Mouse (Mus musculus): ENCODE data around the gene Fus. TPM values are rescaled to one million over a fixed set of nuclear protein-coding genes. Genes with fewer than 3 reads are reported as not detected.

The Fus gene
- polyA plus RNA-seq, 1 experiment from 2014 or later, result 40.6 TPM

DNA sequence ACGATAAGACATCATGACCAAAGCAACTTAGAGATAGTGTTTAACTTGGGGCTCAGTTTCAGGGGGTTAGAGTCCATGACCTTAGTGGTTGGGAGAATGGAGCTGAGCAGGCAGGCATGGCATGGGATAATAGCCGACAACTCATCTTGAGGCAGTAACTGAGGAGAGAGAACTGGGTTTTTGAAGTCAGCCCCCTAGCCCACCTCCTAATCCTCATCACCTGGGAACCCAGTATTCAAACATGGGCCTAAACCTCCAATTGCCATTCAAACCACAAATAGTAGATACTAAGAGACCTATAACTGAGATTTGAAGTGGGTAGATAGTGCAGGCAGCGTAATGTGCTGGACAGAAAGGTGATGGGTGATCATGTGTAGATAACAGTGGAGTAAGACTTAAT lies 13.3 kb downstream of the Fus start:
- Histone ChIP-seq H3K4me2 (ENCODE audit: low read length) (no peak overlapping the region), H3K4me1 (ENCODE audit: control insufficient read depth in 2 of 2, insufficient read depth in 2 of 2, low read length in 2 of 2) (no peaks in the 10 kb centered on the region), H3K9ac (ENCODE audit: low read length) (no peak overlapping the region), H3K27me3 (ENCODE audit: control insufficient read depth, insufficient read depth, low read length) (no peaks in the 10 kb centered on the region), H3K4me3 (ENCODE audit: control insufficient read depth in 1 of 2, insufficient read depth in 1 of 2, low read depth in 1 of 2, low read length in 2 of 2) (no peak overlapping the region), H3K36me3 (ENCODE audit: control insufficient read depth, insufficient read depth, low read length) (peaks cover 100% of the 10 kb centered on the region), H3K27ac (replicated peaks in 1 of 2; ENCODE audit: control insufficient read depth in 1 of 2, insufficient read depth in 1 of 2, low read depth in 2 of 2, low read length in 2 of 2) (no peak overlapping the region), H3K9me3 (ENCODE audit: control insufficient read depth, low read length) (no peaks in the 10 kb centered on the region)
- no peak for ATAC-seq (ENCODE audit: insufficient number of reproducible peaks, insufficient read depth, low FRiP score, low read depth)
- WGBS, result 87% methylated on average over 3 of the region's 3 CpGs

DNA sequence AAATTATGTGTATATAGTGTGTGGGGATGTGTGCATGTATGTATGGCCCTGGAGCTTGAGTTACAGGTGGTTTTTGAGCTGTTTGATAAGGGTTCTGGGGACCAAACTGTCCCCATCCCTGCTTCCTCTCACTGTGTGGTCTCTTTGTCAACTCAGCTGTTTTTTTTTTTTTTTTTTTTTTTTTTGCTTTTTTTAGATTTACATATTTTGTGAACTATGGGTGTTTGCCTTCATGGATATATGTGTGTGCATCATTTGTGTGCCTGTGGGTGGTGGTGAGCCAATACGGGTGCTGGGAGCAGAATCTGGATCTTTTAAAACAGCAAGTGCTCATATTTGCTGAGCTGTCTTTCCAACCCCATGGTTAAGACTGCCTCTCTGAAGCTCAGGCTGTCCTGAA lies 21.6 kb downstream of the Fus start:
- Histone ChIP-seq H3K4me3 (ENCODE audit: control insufficient read depth in 1 of 2, insufficient read depth in 1 of 2, low read depth in 1 of 2, low read length in 2 of 2) (no peak overlapping the region), H3K9me3 (ENCODE audit: control insufficient read depth, low read length) (no peaks in the 10 kb centered on the region), H3K27me3 (ENCODE audit: control insufficient read depth, insufficient read depth, low read length) (no peaks in the 10 kb centered on the region), H3K4me1 (ENCODE audit: control insufficient read depth in 2 of 2, insufficient read depth in 2 of 2, low read length in 2 of 2) (peaks cover 0 to 10% of the 10 kb centered on the region in 2 experiments; a peak in 2 of 4 replicates), H3K9ac (ENCODE audit: low read length) (no peak overlapping the region), H3K27ac (replicated peaks in 1 of 2; ENCODE audit: control insufficient read depth in 1 of 2, insufficient read depth in 1 of 2, low read depth in 2 of 2, low read length in 2 of 2) (no peak overlapping the region), H3K36me3 (ENCODE audit: control insufficient read depth, insufficient read depth, low read length) (peaks cover 77% of the 10 kb centered on the region), H3K4me2 (ENCODE audit: low read length) (no peak overlapping the region)
- no peak for ATAC-seq (ENCODE audit: insufficient number of reproducible peaks, insufficient read depth, low FRiP score, low read depth)
- WGBS, result 88% methylated on average over 1 of the region's 1 CpGs

DNA sequence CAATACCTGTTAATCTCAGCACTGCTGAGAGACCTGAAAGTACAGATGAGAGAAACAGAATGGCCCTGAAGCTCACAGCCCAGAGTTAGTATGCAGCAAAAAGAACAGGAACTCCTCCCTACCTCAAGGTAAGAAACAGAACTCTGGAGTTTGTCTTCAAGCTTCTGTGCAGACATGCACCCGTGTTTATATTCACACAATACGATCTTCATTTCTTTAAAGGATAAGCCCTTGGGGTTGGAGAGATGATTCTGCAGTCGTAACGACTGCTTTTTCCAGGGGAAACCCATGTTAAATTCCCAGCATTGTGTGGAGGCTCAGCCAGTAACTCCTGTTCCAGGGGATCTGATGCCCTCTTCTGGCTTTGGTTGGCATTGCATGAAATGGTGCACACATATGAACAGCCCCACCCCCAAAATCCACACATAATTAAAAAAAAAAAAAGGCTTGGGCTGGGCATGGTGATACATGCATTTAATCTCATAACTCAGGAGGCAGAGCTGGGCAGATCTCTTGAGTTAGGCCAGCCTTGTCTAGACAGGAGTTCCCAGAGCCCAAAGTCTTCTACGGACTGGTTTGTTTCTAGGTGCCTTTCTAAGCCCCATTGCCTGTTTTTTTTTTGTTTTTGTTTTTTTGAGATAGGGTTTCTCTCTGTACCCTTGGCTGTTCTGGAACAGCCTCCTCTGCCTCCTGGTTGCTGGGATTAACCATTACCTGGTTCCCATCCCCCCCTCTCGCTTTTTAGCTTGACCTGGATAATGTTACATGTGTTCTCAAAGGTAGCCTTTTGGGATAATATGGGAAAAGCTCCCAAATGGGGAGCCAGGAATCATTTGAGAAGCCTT lies 24.6 kb downstream of the Fus start:
- Histone ChIP-seq H3K9me3 (ENCODE audit: control insufficient read depth, low read length) (no peaks in the 10 kb centered on the region), H3K36me3 (ENCODE audit: control insufficient read depth, insufficient read depth, low read length) (peaks cover 47% of the 10 kb centered on the region), H3K27me3 (ENCODE audit: control insufficient read depth, insufficient read depth, low read length) (no peaks in the 10 kb centered on the region), H3K4me1 (ENCODE audit: control insufficient read depth in 2 of 2, insufficient read depth in 2 of 2, low read length in 2 of 2) (peaks cover 0 to 10% of the 10 kb centered on the region in 2 experiments; a peak in 2 of 4 replicates), H3K9ac (ENCODE audit: low read length) (no peak overlapping the region), H3K4me3 (ENCODE audit: control insufficient read depth in 1 of 2, insufficient read depth in 1 of 2, low read depth in 1 of 2, low read length in 2 of 2) (no peak overlapping the region), H3K4me2 (ENCODE audit: low read length) (no peak overlapping the region), H3K27ac (replicated peaks in 1 of 2; ENCODE audit: control insufficient read depth in 1 of 2, insufficient read depth in 1 of 2, low read depth in 2 of 2, low read length in 2 of 2) (no peak overlapping the region)
- no peak for ATAC-seq (ENCODE audit: insufficient number of reproducible peaks, insufficient read depth, low FRiP score, low read depth)
- WGBS, result 53% methylated on average over 6 of the region's 6 CpGs

DNA sequence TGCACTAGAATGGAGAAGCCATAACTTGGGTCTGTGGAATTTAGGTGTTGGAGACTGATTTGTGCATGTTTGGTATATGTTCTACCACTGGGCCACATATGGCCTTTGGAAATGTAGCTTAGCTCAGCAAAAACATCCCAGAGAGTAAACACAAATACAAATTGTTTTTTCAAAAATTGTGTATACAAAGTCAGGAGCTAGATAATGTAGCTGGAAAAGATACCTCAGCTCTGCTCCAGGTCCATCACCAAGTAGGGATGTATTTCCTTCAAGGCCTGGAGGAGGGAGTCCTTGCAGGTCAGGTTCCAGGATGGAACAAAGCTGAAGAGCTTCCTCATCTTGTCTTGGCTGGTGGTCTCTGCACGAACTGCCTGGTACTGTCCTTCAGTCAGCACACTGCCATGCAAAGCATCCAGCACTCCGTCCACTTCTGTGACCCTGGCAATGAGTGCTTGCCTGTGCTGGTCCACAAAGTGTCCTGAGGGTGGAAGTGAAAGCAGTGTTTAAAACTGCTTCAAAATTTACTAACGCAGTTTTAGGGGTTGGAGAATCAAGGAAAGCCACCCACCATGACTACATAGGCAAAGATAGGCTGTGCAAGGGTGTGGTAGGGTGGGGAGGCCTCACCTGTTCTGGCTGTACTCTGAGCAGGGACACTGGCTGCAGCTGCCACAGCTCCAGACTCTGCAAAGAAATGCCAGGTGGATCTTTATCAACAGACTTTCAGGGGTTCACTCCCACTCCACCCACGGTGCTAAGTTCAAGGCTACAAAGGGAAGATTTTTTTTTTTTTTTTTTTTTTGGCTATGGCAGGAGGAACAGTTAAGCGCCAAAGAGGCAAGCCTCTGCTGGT lies 25.5 kb downstream of the Fus start:
- WGBS, result 36% methylated on average over 5 of the region's 5 CpGs
- ATAC-seq (ENCODE audit: insufficient number of reproducible peaks, insufficient read depth, low FRiP score, low read depth), result 0 out of 2 replicates have a peak, but pooled peaks have one; percentile 34
- Histone ChIP-seq H3K4me3 (ENCODE audit: control insufficient read depth in 1 of 2, insufficient read depth in 1 of 2, low read depth in 1 of 2, low read length in 2 of 2) (peak overlapping the region; percentile 39 to 40), H3K36me3 (ENCODE audit: control insufficient read depth, insufficient read depth, low read length) (peaks cover 39% of the 10 kb centered on the region), H3K4me1 (ENCODE audit: control insufficient read depth in 2 of 2, insufficient read depth in 2 of 2, low read length in 2 of 2) (peaks cover 0 to 10% of the 10 kb centered on the region in 2 experiments; a peak in 2 of 4 replicates), H3K4me2 (ENCODE audit: low read length) (peak overlapping the region; percentile 68), H3K27ac (replicated peaks in 1 of 2; ENCODE audit: control insufficient read depth in 1 of 2, insufficient read depth in 1 of 2, low read depth in 2 of 2, low read length in 2 of 2) (peak overlapping the region in 1 of 2 experiments; percentile 39; a peak in 2 of 4 replicates), H3K9me3 (ENCODE audit: control insufficient read depth, low read length) (no peaks in the 10 kb centered on the region), H3K9ac (ENCODE audit: low read length) (peak overlapping the region; percentile 71), H3K27me3 (ENCODE audit: control insufficient read depth, insufficient read depth, low read length) (no peaks in the 10 kb centered on the region)

DNA sequence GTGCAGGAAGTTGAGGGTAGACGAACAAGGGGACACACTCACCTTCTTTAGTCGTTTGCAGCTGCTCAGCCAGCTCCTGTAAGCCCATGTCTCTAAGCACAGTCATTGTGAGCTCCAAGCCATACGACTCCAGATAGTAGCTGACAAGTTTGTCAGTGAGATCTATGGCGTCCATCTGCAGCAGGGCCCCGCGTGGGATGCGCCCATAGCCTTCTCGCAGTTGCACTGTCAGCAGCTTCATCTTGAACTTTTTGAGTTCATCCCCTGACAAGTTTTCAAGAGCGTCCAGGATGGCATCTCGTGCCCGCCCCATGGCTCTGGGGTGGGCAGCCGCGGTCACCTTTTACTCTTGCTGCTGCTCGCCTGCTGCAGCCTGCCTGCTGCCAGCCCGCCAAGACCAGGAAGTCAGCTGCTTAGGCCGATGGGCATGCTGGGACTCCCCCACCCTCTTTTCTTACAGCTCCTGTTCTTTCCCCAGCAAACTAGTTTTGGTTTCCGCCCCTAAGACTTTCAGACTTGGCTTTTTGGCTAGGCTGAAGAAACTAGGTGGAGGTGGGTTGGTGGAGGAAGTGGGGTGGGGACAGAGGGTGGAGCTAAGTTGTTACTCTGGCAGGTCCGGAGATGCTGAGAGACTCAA lies 26.2 kb downstream of the Fus start, which contains the start of gene Pycard:
Pycard (minus strand) TSS at position 527 of the 637 bp plus-strand sequence.
- ATAC-seq (ENCODE audit: insufficient number of reproducible peaks, insufficient read depth, low FRiP score, low read depth), result peak; percentile 47; the same call in 1 of the 2 replicates

DNA sequence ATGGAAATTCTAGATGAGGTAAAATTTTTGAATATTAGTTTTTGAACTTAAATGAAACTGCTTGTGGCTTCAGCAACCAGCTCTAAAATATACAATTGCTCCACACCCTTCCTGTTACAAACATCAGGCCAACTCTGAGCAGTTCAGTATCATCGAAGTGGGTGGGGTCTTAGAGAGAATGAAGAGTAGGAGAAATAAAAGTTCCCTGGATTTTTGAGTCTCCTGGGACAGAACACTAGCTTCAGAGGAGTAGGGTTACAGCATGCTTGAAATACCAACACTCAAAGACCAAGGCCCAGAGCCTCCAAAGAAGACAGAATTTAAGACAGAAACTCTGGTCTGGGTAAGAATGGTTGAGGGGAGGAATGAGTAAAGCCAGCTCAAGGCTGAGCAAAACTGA lies 32.2 kb downstream of the Fus start:
- no peaks in the 10 kb centered on the region for H3K36me3 ChIP-seq (ENCODE audit: control insufficient read depth, insufficient read depth, low read length)
- WGBS, result 48% methylated on average over 1 of the region's 1 CpGs
- no peaks in the 10 kb centered on the region for H3K27me3 ChIP-seq (ENCODE audit: control insufficient read depth, insufficient read depth, low read length)
- H3K27ac ChIP-seq (replicated peaks in 1 of 2; ENCODE audit: control insufficient read depth in 1 of 2, insufficient read depth in 1 of 2, low read depth in 2 of 2, low read length in 2 of 2), result no peak overlapping the region
- no peak for ATAC-seq (ENCODE audit: insufficient number of reproducible peaks, insufficient read depth, low FRiP score, low read depth)
- no peak overlapping the region for H3K4me2 ChIP-seq (ENCODE audit: low read length)
- no peaks in the 10 kb centered on the region for H3K9me3 ChIP-seq (ENCODE audit: control insufficient read depth, low read length)
- H3K4me1 ChIP-seq (ENCODE audit: control insufficient read depth in 2 of 2, insufficient read depth in 2 of 2, low read length in 2 of 2), result peaks cover 14 to 16% of the 10 kb centered on the region in 2 experiments
- no peak overlapping the region for H3K9ac ChIP-seq (ENCODE audit: low read length)
- H3K4me3 ChIP-seq (ENCODE audit: control insufficient read depth in 1 of 2, insufficient read depth in 1 of 2, low read depth in 1 of 2, low read length in 2 of 2), result no peak overlapping the region

More for the DNA sequence above, 26.2 kb downstream of the Fus start, which contains the start of gene Pycard:
- H3K27ac ChIP-seq (replicated peaks in 1 of 2; ENCODE audit: control insufficient read depth in 1 of 2, insufficient read depth in 1 of 2, low read depth in 2 of 2, low read length in 2 of 2), result peak within 1 kb of the TSS; percentile 6 to 39; a peak in 2 of 4 replicates
- H3K9ac ChIP-seq (ENCODE audit: low read length), result peak within 1 kb of the TSS; percentile 71
- H3K27me3 ChIP-seq (ENCODE audit: control insufficient read depth, insufficient read depth, low read length), result no peaks in the 10 kb centered on the region
- H3K36me3 ChIP-seq (ENCODE audit: control insufficient read depth, insufficient read depth, low read length), result peaks cover 31% of the 10 kb centered on the region
- WGBS, result 9% methylated on average over 18 of the region's 18 CpGs
- peak within 1 kb of the TSS; percentile 39 to 40 for H3K4me3 ChIP-seq (ENCODE audit: control insufficient read depth in 1 of 2, insufficient read depth in 1 of 2, low read depth in 1 of 2, low read length in 2 of 2)
- H3K9me3 ChIP-seq (ENCODE audit: control insufficient read depth, low read length), result no peaks in the 10 kb centered on the region
- peak within 1 kb of the TSS; percentile 68 for H3K4me2 ChIP-seq (ENCODE audit: low read length)
- H3K4me1 ChIP-seq (ENCODE audit: control insufficient read depth in 2 of 2, insufficient read depth in 2 of 2, low read length in 2 of 2), result peaks cover 0 to 10% of the 10 kb centered on the region in 2 experiments; a peak in 2 of 4 replicates
